ENCODE assay signal across 9 mouse cellular contexts in genomic region chr13:117706986-117707738, GRCm38 (mm10).
DNase-seq lines count a peak whose midpoint lies in the region; ATAC-seq and TF ChIP-seq lines count a peak whose summit lies in the region.
"Had no signal": no experiment of that assay in that cellular context is flagged by ENCODE, and none has a peak within 500 bp of the region (broad histone marks: within the 10 kb centered on the region; RNA-seq: fewer than 3 reads in every experiment).

No protein-coding gene starts in this region.

- H3K9me3 ChIP-seq in hindbrain, postnatal 0 days (ENCODE audit: low read length): no peaks in the 10 kb centered on the region
- peaks cover 5% of the 10 kb centered on the region; the same call in 1 of the 2 replicates for H3K9me3 ChIP-seq in hindbrain, embryonic 14.5 days (ENCODE audit: control insufficient read depth, low read length)
- H3K9me3 ChIP-seq in heart, embryonic 12.5 days (replicated peaks): no peaks in the 10 kb centered on the region
- no peaks in the 10 kb centered on the region for H3K9me3 ChIP-seq in hindbrain, embryonic 13.5 days
- H3K9me3 ChIP-seq: neural tube, embryonic 12.5 days had no signal

- no peaks in the 10 kb centered on the region for H3K36me3 ChIP-seq in hindbrain, postnatal 0 days (ENCODE audit: insufficient read depth, low read length)
- no peaks in the 10 kb centered on the region for H3K36me3 ChIP-seq in hindbrain, embryonic 14.5 days (replicated peaks; ENCODE audit: control insufficient read depth, insufficient read depth)
- no peaks in the 10 kb centered on the region for H3K36me3 ChIP-seq in heart, embryonic 12.5 days
- no peaks in the 10 kb centered on the region for H3K36me3 ChIP-seq in hindbrain, embryonic 13.5 days
- H3K36me3 ChIP-seq: neural tube, embryonic 12.5 days had no signal

- peak; percentile 34 for DNase-seq in hindbrain, postnatal 0 days (ENCODE audit: low spot score)
- DNase-seq in hindbrain, embryonic 14.5 days (ENCODE audit: low spot score): no peak
- peak; percentile 40 to 42 for DNase-seq in left cerebral cortex, postnatal 36 days (ENCODE audit: low spot score in 2 of 2)
- DNase-seq in urinary bladder, adult 2 months (ENCODE audit: low spot score): peak; percentile 19
- no peak for DNase-seq in thymus, postnatal 0 days (ENCODE audit: low spot score)
- no peak for DNase-seq in gastrocnemius, postnatal 10 days

- H3K27me3 ChIP-seq in hindbrain, postnatal 0 days (ENCODE audit: insufficient read depth, low read length): no peaks in the 10 kb centered on the region
- H3K27me3 ChIP-seq in hindbrain, embryonic 14.5 days (ENCODE audit: control insufficient read depth, insufficient read depth, low read length): no peaks in the 10 kb centered on the region
- no peaks in the 10 kb centered on the region for H3K27me3 ChIP-seq in heart, embryonic 12.5 days (replicated peaks)
- no peaks in the 10 kb centered on the region for H3K27me3 ChIP-seq in hindbrain, embryonic 13.5 days
- H3K27me3 ChIP-seq: neural tube, embryonic 12.5 days had no signal

- peak; percentile 40; the same call in 1 of the 2 replicates for ATAC-seq in hindbrain, postnatal 0 days
- ATAC-seq in hindbrain, embryonic 14.5 days (ENCODE audit: low FRiP score): no peak
- ATAC-seq in heart, embryonic 12.5 days (ENCODE audit: insufficient number of reproducible peaks, low FRiP score): peak; percentile 83
- no peak for ATAC-seq in hindbrain, embryonic 13.5 days (ENCODE audit: low FRiP score)

- no peak overlapping the region; the same call in 1 of the 2 replicates for H3K27ac ChIP-seq in hindbrain, postnatal 0 days
- no peak overlapping the region for H3K27ac ChIP-seq in hindbrain, embryonic 14.5 days
- peak overlapping the region; percentile 36; the same call in 1 of the 2 replicates for H3K27ac ChIP-seq in heart, embryonic 12.5 days (ENCODE audit: poor library complexity, severe bottlenecking)
- no peak overlapping the region for H3K27ac ChIP-seq in hindbrain, embryonic 13.5 days
- H3K27ac ChIP-seq: neural tube, embryonic 12.5 days had no signal

- no peak overlapping the region for H3K4me3 ChIP-seq in hindbrain, postnatal 0 days (ENCODE audit: low read length)
- no peak overlapping the region for H3K4me3 ChIP-seq in hindbrain, embryonic 14.5 days (replicated peaks; ENCODE audit: low read length)
- no peak overlapping the region for H3K4me3 ChIP-seq in heart, embryonic 12.5 days
- H3K4me3 ChIP-seq in hindbrain, embryonic 13.5 days: no peak overlapping the region
- H3K4me3 ChIP-seq: neural tube, embryonic 12.5 days had no signal

- intact Hi-C loops in left cerebral cortex, postnatal 36 days (cut with DNase I): no loop called here

- no peaks in the 10 kb centered on the region for H3K4me1 ChIP-seq in hindbrain, postnatal 0 days (ENCODE audit: insufficient read depth, low read length)
- no peaks in the 10 kb centered on the region for H3K4me1 ChIP-seq in hindbrain, embryonic 14.5 days (replicated peaks; ENCODE audit: control insufficient read depth, insufficient read depth, low read length)
- H3K4me1 ChIP-seq in heart, embryonic 12.5 days (replicated peaks): peaks cover 10% of the 10 kb centered on the region
- 0 out of 2 replicates have a peak, but pooled peaks cover 2% of the 10 kb centered on the region for H3K4me1 ChIP-seq in hindbrain, embryonic 13.5 days (replicated peaks)
- H3K4me1 ChIP-seq: neural tube, embryonic 12.5 days had no signal

- H3K9ac ChIP-seq in hindbrain, postnatal 0 days (replicated peaks; ENCODE audit: low read length): no peak overlapping the region
- H3K9ac ChIP-seq in hindbrain, embryonic 14.5 days: no peak overlapping the region
- H3K9ac ChIP-seq in heart, embryonic 12.5 days: no peak overlapping the region
- H3K9ac ChIP-seq in hindbrain, embryonic 13.5 days: no peak overlapping the region
- H3K9ac ChIP-seq: neural tube, embryonic 12.5 days had no signal

- 79% methylated on average over 11 of the region's 11 CpGs for WGBS in hindbrain, postnatal 0 days
- 85% methylated on average over 11 of the region's 11 CpGs for WGBS in hindbrain, embryonic 14.5 days
- WGBS in heart, embryonic 12.5 days: 48% methylated on average over 11 of the region's 11 CpGs
- 87% methylated on average over 11 of the region's 11 CpGs for WGBS in hindbrain, embryonic 13.5 days

- no peak for TF ChIP-seq CTCF in hindbrain, postnatal 0 days (IDR thresholded peaks at IDR 0.05; ENCODE audit: low read depth)

- no peak overlapping the region for H3K4me2 ChIP-seq in hindbrain, postnatal 0 days (ENCODE audit: low read depth, low read length)
- H3K4me2 ChIP-seq in hindbrain, embryonic 14.5 days (replicated peaks): no peak overlapping the region
- H3K4me2 ChIP-seq in heart, embryonic 12.5 days: peak overlapping the region; percentile 21; the same call in 1 of the 2 replicates
- H3K4me2 ChIP-seq in hindbrain, embryonic 13.5 days: no peak overlapping the region
- H3K4me2 ChIP-seq: neural tube, embryonic 12.5 days had no signal

Comparison
In these comparisons a context has a peak if more than half of its experiments do, and no peak if none do; other contexts are left out.
1. ATAC-seq: peak in hindbrain, postnatal 0 days (single experiment) and heart, embryonic 12.5 days (single experiment); none in hindbrain, embryonic 14.5 days (single experiment) and hindbrain, embryonic 13.5 days (single experiment).
2. DNase-seq: peak in hindbrain, postnatal 0 days (single experiment), left cerebral cortex, postnatal 36 days (2 of 2) and urinary bladder, adult 2 months (single experiment); none in hindbrain, embryonic 14.5 days (single experiment), thymus, postnatal 0 days (single experiment) and gastrocnemius, postnatal 10 days (single experiment).